In genomic region chr8:70798281-70798680, GRCm38 (mm10) we compare ENCODE assay signal across 8 mouse cellular contexts. TPM values are rescaled to one million over a fixed set of nuclear protein-coding genes. Genes with fewer than 3 reads are reported as not detected.
DNase-seq lines count a peak whose midpoint lies in the region; ATAC-seq lines count a peak whose summit lies in the region.

No protein-coding gene starts in this region.

- 9% methylated on average over 15 of the region's 15 CpGs for WGBS in forebrain, embryonic 14.5 days
- 10% methylated on average over 15 of the region's 15 CpGs for WGBS in lung, embryonic 16.5 days

- ATAC-seq in forebrain, embryonic 14.5 days, result no peak
- no peak for ATAC-seq in lung, embryonic 16.5 days (ENCODE audit: low read depth)
- ATAC-seq in cerebellum, adult (ENCODE audit: insufficient number of reproducible peaks, low FRiP score, low TSS enrichment), result no peak

- H3K27me3 ChIP-seq in forebrain, embryonic 14.5 days (replicated peaks; ENCODE audit: control insufficient read depth, insufficient read depth, low read length), result peaks cover 33% of the 10 kb centered on the region
- peaks cover 31% of the 10 kb centered on the region for H3K27me3 ChIP-seq in lung, embryonic 16.5 days (ENCODE audit: control insufficient read depth, insufficient read depth, low read depth, low read length)

- H3K36me3 ChIP-seq in forebrain, embryonic 14.5 days (ENCODE audit: control insufficient read depth, insufficient read depth, low read length), result no peaks in the 10 kb centered on the region
- no peaks in the 10 kb centered on the region for H3K36me3 ChIP-seq in lung, embryonic 16.5 days (ENCODE audit: control insufficient read depth, insufficient read depth, low read length)

- no peak overlapping the region for H3K27ac ChIP-seq in forebrain, embryonic 14.5 days (ENCODE audit: low read depth, low read length)
- no peak overlapping the region for H3K27ac ChIP-seq in lung, embryonic 16.5 days (ENCODE audit: low read length)

- no peak overlapping the region for H3K9ac ChIP-seq in forebrain, embryonic 14.5 days (ENCODE audit: low read length)
- peak overlapping the region; percentile 64 for H3K9ac ChIP-seq in lung, embryonic 16.5 days (ENCODE audit: low read length)

- H3K9me3 ChIP-seq in forebrain, embryonic 14.5 days (replicated peaks; ENCODE audit: control insufficient read depth, low read length), result no peaks in the 10 kb centered on the region
- no peaks in the 10 kb centered on the region for H3K9me3 ChIP-seq in lung, embryonic 16.5 days (ENCODE audit: control insufficient read depth, low read length)

- H3K4me1 ChIP-seq in forebrain, embryonic 14.5 days (ENCODE audit: control insufficient read depth, insufficient read depth, low read length), result peaks cover 11% of the 10 kb centered on the region
- H3K4me1 ChIP-seq in lung, embryonic 16.5 days (replicated peaks; ENCODE audit: control insufficient read depth, insufficient read depth, low read length), result peaks cover 17% of the 10 kb centered on the region

- peak overlapping the region; percentile 91 for H3K4me2 ChIP-seq in forebrain, embryonic 14.5 days (ENCODE audit: low read length)
- peak overlapping the region; percentile 92 for H3K4me2 ChIP-seq in lung, embryonic 16.5 days (ENCODE audit: low read depth, low read length)

- peak; percentile 67 to 78 for DNase-seq in heart, adult 18-20 months
- DNase-seq in heart, postnatal 4 days, result no peak
- peak; percentile 42 for DNase-seq in forebrain, embryonic 14.5 days (ENCODE audit: low spot score)
- peak; percentile 92 for DNase-seq in kidney, adult 9 months
- no peak for DNase-seq in retina, embryonic 14.5 days (ENCODE audit: low spot score)
- DNase-seq in urinary bladder, postnatal 25 days (ENCODE audit: low spot score), result no peak

- peak overlapping the region; percentile 54 for H3K4me3 ChIP-seq in forebrain, embryonic 14.5 days (ENCODE audit: low read depth, low read length)
- peak overlapping the region; percentile 59 for H3K4me3 ChIP-seq in lung, embryonic 16.5 days (ENCODE audit: low read length)

RNA-seq across cellular contexts. Expression of gene Mast3, which starts 6.6 kb away (rescaled TPM):
- 1 to 10 TPM; 6.8 to 9.8 TPM for total RNA-seq in heart, adult 18-20 months (2021)
- total RNA-seq in heart, postnatal 4 days (2021), result 1 to 10 TPM; 8.4 to 8.9 TPM
- polyA plus RNA-seq in forebrain, embryonic 14.5 days (2014; fragmentation: Nextera tagmentation; extraction: Ambion mirVana), result 15.5 and 18.6 TPM in 2 replicates
- polyA plus RNA-seq in lung, embryonic 16.5 days (2015; fragmentation: Nextera tagmentation; extraction: Ambion mirVana), result 13.7 and 14.3 TPM in 2 replicates

RNA-seq across cellular contexts. Expression of gene Il12rb1, which starts 10.0 kb away (rescaled TPM):
- under 1 TPM; 0.15 to 0.31 TPM for total RNA-seq in heart, adult 18-20 months (2021)
- under 1 TPM in 1 of 2 experiments, not detected in 1; 0.12 TPM for total RNA-seq in heart, postnatal 4 days (2021)
- 0.22 TPM in 1 of 2 replicates, not detected in the other for polyA plus RNA-seq in forebrain, embryonic 14.5 days (2014; fragmentation: Nextera tagmentation; extraction: Ambion mirVana)
- 0.24 and 0.69 TPM in 2 replicates for polyA plus RNA-seq in lung, embryonic 16.5 days (2015; fragmentation: Nextera tagmentation; extraction: Ambion mirVana)

RNA-seq across cellular contexts. Expression of gene Pik3r2, which starts 21.8 kb away (rescaled TPM):
- total RNA-seq in heart, adult 18-20 months (2021), result 10 to 100 TPM; 19.7 to 21.4 TPM
- 10 to 100 TPM; 36.0 to 39.2 TPM for total RNA-seq in heart, postnatal 4 days (2021)
- 57.9 and 84.9 TPM in 2 replicates for polyA plus RNA-seq in forebrain, embryonic 14.5 days (2014; fragmentation: Nextera tagmentation; extraction: Ambion mirVana)
- 56.0 and 56.8 TPM in 2 replicates for polyA plus RNA-seq in lung, embryonic 16.5 days (2015; fragmentation: Nextera tagmentation; extraction: Ambion mirVana)

RNA-seq across cellular contexts. Expression of gene Mpv17l2, which starts 37.5 kb away (rescaled TPM):
- total RNA-seq in heart, adult 18-20 months (2021), result 10 to 100 TPM; 26.9 to 27.5 TPM
- total RNA-seq in heart, postnatal 4 days (2021), result 10 to 100 TPM; 35.8 to 37.9 TPM
- 52.3 and 60.8 TPM in 2 replicates for polyA plus RNA-seq in forebrain, embryonic 14.5 days (2014; fragmentation: Nextera tagmentation; extraction: Ambion mirVana)
- 37.1 and 39.2 TPM in 2 replicates for polyA plus RNA-seq in lung, embryonic 16.5 days (2015; fragmentation: Nextera tagmentation; extraction: Ambion mirVana)

RNA-seq across cellular contexts. Expression of gene Arrdc2, which starts 41.2 kb away (rescaled TPM):
- 10 to 100 TPM; 14.8 to 29.0 TPM for total RNA-seq in heart, adult 18-20 months (2021)
- total RNA-seq in heart, postnatal 4 days (2021), result 1 to 10 TPM; 5.1 to 7.5 TPM
- polyA plus RNA-seq in forebrain, embryonic 14.5 days (2014; fragmentation: Nextera tagmentation; extraction: Ambion mirVana), result 6.8 and 7.4 TPM in 2 replicates
- 4.5 and 5.6 TPM in 2 replicates for polyA plus RNA-seq in lung, embryonic 16.5 days (2015; fragmentation: Nextera tagmentation; extraction: Ambion mirVana)

Comparison
In these comparisons a context has a peak if more than half of its experiments do, and no peak if none do; other contexts are left out.
1. DNase-seq: peak in heart, adult 18-20 months (2 of 2), forebrain, embryonic 14.5 days (single experiment) and kidney, adult 9 months (single experiment); none in heart, postnatal 4 days (single experiment), retina, embryonic 14.5 days (single experiment) and urinary bladder, postnatal 25 days (single experiment).